Mouse (Mus musculus) stomach, postnatal 0 days (tissue): ENCODE measurements around the gene Klk7.

ENCODE experiments used
- CTCF ChIP-seq: IDR thresholded peaks from 2 replicates; pipeline ENCODE4 v1.5.1; 2016; ENCODE audit warnings: antibody characterized with exemption, low read depth, mild to moderate bottlenecking, moderate library complexity
- EP300 ChIP-seq: optimal IDR thresholded peaks from 2 replicates; pipeline ENCODE3; 2016; ENCODE audit warnings: antibody characterized with exemption

DNA sequence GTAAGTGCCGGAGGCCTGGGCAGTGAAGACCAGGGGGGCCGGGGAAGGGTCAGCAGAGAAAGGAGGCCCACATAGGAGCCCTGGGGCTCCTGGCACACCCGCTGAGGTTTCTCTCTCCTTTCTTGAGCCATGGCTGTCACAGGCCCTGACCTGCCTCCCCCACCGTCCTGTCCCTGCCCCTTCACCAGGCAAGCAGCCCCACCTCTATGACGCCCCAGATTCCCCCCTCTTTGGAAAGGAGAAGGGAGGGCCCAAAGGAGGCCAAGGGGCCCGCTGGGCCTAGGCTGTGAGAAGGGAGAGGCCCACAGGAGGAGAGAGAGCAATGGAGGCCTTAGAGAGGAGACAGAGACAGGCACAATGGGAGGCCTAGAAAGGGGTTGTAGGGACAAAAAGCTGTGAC is 36.3 kb upstream of the Klk7 start:
- TF ChIP-seq CTCF (no peak), EP300 (no peak)
